ENCODE assay signal across 28 mouse cellular contexts in genomic region chr7:44615309-44615708, GRCm38 (mm10). TPM values are rescaled to one million over a fixed set of nuclear protein-coding genes. Genes with fewer than 3 reads are reported as not detected.
DNase-seq lines count a peak whose midpoint lies in the region; ATAC-seq and TF ChIP-seq lines count a peak whose summit lies in the region.
"Had no signal": no experiment of that assay in that cellular context is flagged by ENCODE, and none has a peak within 500 bp of the region (broad histone marks: within the 10 kb centered on the region; RNA-seq: fewer than 3 reads in every experiment).

No protein-coding gene starts in this region.

- no peak for TF ChIP-seq CTCF in thymus, adult 2 months (IDR thresholded peaks at IDR 0.05; ENCODE audit: borderline replicate concordance, control insufficient read depth, extremely low read depth, insufficient read depth, low read length, poor library complexity)

- H3K9ac ChIP-seq in hindbrain, embryonic 11.5 days (ENCODE audit: low read depth, low read length): no peak overlapping the region
- no peak overlapping the region for H3K9ac ChIP-seq in hindbrain, embryonic 13.5 days
- no peak overlapping the region for H3K9ac ChIP-seq in hindbrain, embryonic 12.5 days
- H3K9ac ChIP-seq: forebrain, embryonic 13.5 days; heart, embryonic 15.5 days; limb, embryonic 12.5 days; liver, embryonic 15.5 days; lung, embryonic 15.5 days had no signal

- 16% methylated on average over 10 of the region's 10 CpGs for WGBS in hindbrain, embryonic 11.5 days
- WGBS in hindbrain, embryonic 13.5 days: 12% methylated on average over 10 of the region's 10 CpGs
- WGBS in hindbrain, embryonic 12.5 days: 14% methylated on average over 10 of the region's 10 CpGs
- 14% methylated on average over 10 of the region's 10 CpGs for WGBS in thymus, adult 2 months

- TF ChIP-seq POLR2A in thymus, adult 2 months (IDR thresholded peaks at IDR 0.05; ENCODE audit: control insufficient read depth, extremely low read depth, insufficient read depth, low read length, poor library complexity): no peak

- H3K27ac ChIP-seq in hindbrain, embryonic 11.5 days (ENCODE audit: low read depth, low read length): no peak overlapping the region
- no peak overlapping the region for H3K27ac ChIP-seq in hindbrain, embryonic 13.5 days
- no peak overlapping the region for H3K27ac ChIP-seq in hindbrain, embryonic 12.5 days
- no peak overlapping the region for H3K27ac ChIP-seq in thymus, adult 2 months (ENCODE audit: control insufficient read depth, insufficient read depth, low read length)
- H3K27ac ChIP-seq: forebrain, embryonic 13.5 days; heart, embryonic 10.5 days; heart, embryonic 15.5 days; left cerebral cortex, adult 2 months; limb, embryonic 12.5 days; liver, embryonic 15.5 days had no signal

- H3K36me3 ChIP-seq in hindbrain, embryonic 11.5 days (ENCODE audit: control insufficient read depth, insufficient read depth, low read length): no peaks in the 10 kb centered on the region
- H3K36me3 ChIP-seq in hindbrain, embryonic 13.5 days: no peaks in the 10 kb centered on the region
- H3K36me3 ChIP-seq in hindbrain, embryonic 12.5 days: no peaks in the 10 kb centered on the region
- H3K36me3 ChIP-seq in thymus, adult 2 months (ENCODE audit: control insufficient read depth, insufficient read depth, low read length): no peaks in the 10 kb centered on the region
- H3K36me3 ChIP-seq: heart, embryonic 10.5 days; heart, embryonic 15.5 days; limb, embryonic 12.5 days; liver, embryonic 15.5 days had no signal

- H3K9me3 ChIP-seq in hindbrain, embryonic 11.5 days (ENCODE audit: control insufficient read depth, low read length): no peaks in the 10 kb centered on the region
- H3K9me3 ChIP-seq in hindbrain, embryonic 13.5 days: peaks cover 8% of the 10 kb centered on the region
- 0 out of 2 replicates have a peak, but pooled peaks cover 5% of the 10 kb centered on the region for H3K9me3 ChIP-seq in hindbrain, embryonic 12.5 days (replicated peaks)
- H3K9me3 ChIP-seq: heart, embryonic 15.5 days; liver, embryonic 15.5 days; lung, embryonic 15.5 days had no signal

- no peak overlapping the region for H3K4me3 ChIP-seq in hindbrain, embryonic 11.5 days (ENCODE audit: low read depth, low read length)
- no peak overlapping the region for H3K4me3 ChIP-seq in hindbrain, embryonic 13.5 days
- no peak overlapping the region for H3K4me3 ChIP-seq in hindbrain, embryonic 12.5 days
- H3K4me3 ChIP-seq in thymus, adult 2 months (ENCODE audit: control insufficient read depth, insufficient read depth, low read length): no peak overlapping the region
- H3K4me3 ChIP-seq: erythroblast, embryonic 14.5 days; forebrain, embryonic 13.5 days; heart, embryonic 10.5 days; heart, embryonic 15.5 days; left cerebral cortex, adult 2 months; limb, embryonic 12.5 days; liver, embryonic 15.5 days; lung, embryonic 15.5 days; myocyte had no signal

- H3K4me1 ChIP-seq in hindbrain, embryonic 11.5 days (replicated peaks; ENCODE audit: control insufficient read depth, insufficient read depth, low read length): no peaks in the 10 kb centered on the region
- peaks cover 11% of the 10 kb centered on the region for H3K4me1 ChIP-seq in hindbrain, embryonic 13.5 days (replicated peaks)
- peaks cover 3% of the 10 kb centered on the region; the same call in 1 of the 2 replicates for H3K4me1 ChIP-seq in hindbrain, embryonic 12.5 days
- H3K4me1 ChIP-seq in thymus, adult 2 months (replicated peaks; ENCODE audit: control insufficient read depth, insufficient read depth, low read length): no peaks in the 10 kb centered on the region
- H3K4me1 ChIP-seq: heart, embryonic 15.5 days; limb, embryonic 12.5 days; liver, embryonic 15.5 days had no signal

- DNase-seq in cerebellum, adult 11-12 months: peak; percentile 59
- DNase-seq in hindbrain, embryonic 11.5 days (ENCODE audit: low spot score): peak; percentile 12
- DNase-seq in thymus, adult 2 months: no peak
- no peak for DNase-seq in embryo, embryonic 11 days
- DNase-seq: adrenal gland, postnatal 14 days; gastrocnemius, postnatal 14 days; heart, postnatal 36 days; kidney, adult 11 months; kidney, postnatal 14 days; retina, postnatal 1 day; right cerebral cortex, postnatal 14 days; thymus, postnatal 14 days had no signal

- peaks cover 6% of the 10 kb centered on the region for H3K27me3 ChIP-seq in hindbrain, embryonic 11.5 days (ENCODE audit: control insufficient read depth, insufficient read depth, low read length)
- H3K27me3 ChIP-seq in hindbrain, embryonic 13.5 days: peaks cover 44% of the 10 kb centered on the region
- H3K27me3 ChIP-seq in hindbrain, embryonic 12.5 days: peaks cover 30% of the 10 kb centered on the region
- peaks cover 2% of the 10 kb centered on the region; the same call in 1 of the 2 replicates for H3K27me3 ChIP-seq in thymus, adult 2 months (ENCODE audit: control insufficient read depth, insufficient read depth, low read length)
- H3K27me3 ChIP-seq: CH12.LX had no signal

- no peak overlapping the region for H3K4me2 ChIP-seq in hindbrain, embryonic 11.5 days (replicated peaks; ENCODE audit: low read depth, low read length)
- H3K4me2 ChIP-seq in hindbrain, embryonic 13.5 days: no peak overlapping the region
- 0 out of 2 replicates have a peak overlapping the region, but pooled peaks have one; percentile 2 for H3K4me2 ChIP-seq in hindbrain, embryonic 12.5 days (replicated peaks)
- H3K4me2 ChIP-seq: forebrain, embryonic 13.5 days; heart, embryonic 15.5 days; limb, embryonic 12.5 days; liver, embryonic 15.5 days; lung, embryonic 15.5 days; midbrain, embryonic 11.5 days had no signal

- ATAC-seq in cerebellum, adult (ENCODE audit: insufficient number of reproducible peaks, low FRiP score, low TSS enrichment): no peak
- no peak for ATAC-seq in hindbrain, embryonic 11.5 days (ENCODE audit: low FRiP score)
- no peak for ATAC-seq in hindbrain, embryonic 13.5 days (ENCODE audit: low FRiP score)
- no peak for ATAC-seq in hindbrain, embryonic 12.5 days (ENCODE audit: low FRiP score)
- ATAC-seq: forebrain, embryonic 13.5 days; inflammation-experienced regulatory T-cells, adult 6 months had no signal

RNA-seq across cellular contexts. Expression of gene Kcnc3, which starts 24.8 kb away (rescaled TPM):
- 1.4 and 2.1 TPM in 2 replicates for polyA plus RNA-seq in hindbrain, embryonic 11.5 days (2014; fragmentation: Nextera tagmentation; extraction: Ambion mirVana)
- 4.4 and 5.0 TPM in 2 replicates for polyA plus RNA-seq in hindbrain, embryonic 13.5 days (2015; fragmentation: Nextera tagmentation; extraction: Ambion mirVana)
- 3.4 and 3.8 TPM in 2 replicates for polyA plus RNA-seq in hindbrain, embryonic 12.5 days (2016; fragmentation: Nextera tagmentation; extraction: Ambion mirVana)
- polyA plus RNA-seq in thymus, adult 2 months (2012; rRNA removed): 0.82 and 1.0 TPM in 2 replicates
- polyA plus RNA-seq: inflammation-experienced regulatory T-cells, adult 6 months had no signal

RNA-seq across cellular contexts. Expression of gene Napsa, which starts 43.1 kb away (rescaled TPM):
- 0.28 and 0.66 TPM in 2 replicates for polyA plus RNA-seq in hindbrain, embryonic 11.5 days (2014; fragmentation: Nextera tagmentation; extraction: Ambion mirVana)
- polyA plus RNA-seq in hindbrain, embryonic 13.5 days (2015; fragmentation: Nextera tagmentation; extraction: Ambion mirVana): 1.1 and 1.7 TPM in 2 replicates
- 0.87 and 1.2 TPM in 2 replicates for polyA plus RNA-seq in hindbrain, embryonic 12.5 days (2016; fragmentation: Nextera tagmentation; extraction: Ambion mirVana)
- 28.0 and 32.0 TPM in 2 replicates for polyA plus RNA-seq in thymus, adult 2 months (2012; rRNA removed)
- polyA plus RNA-seq: C2C12, myocyte had no signal

RNA-seq across cellular contexts. Expression of gene Myh14, which starts 55.3 kb away (rescaled TPM):
- polyA plus RNA-seq in hindbrain, embryonic 11.5 days (2014; fragmentation: Nextera tagmentation; extraction: Ambion mirVana): 1.9 and 2.3 TPM in 2 replicates
- polyA plus RNA-seq in hindbrain, embryonic 13.5 days (2015; fragmentation: Nextera tagmentation; extraction: Ambion mirVana): 1.9 and 2.3 TPM in 2 replicates
- polyA plus RNA-seq in hindbrain, embryonic 12.5 days (2016; fragmentation: Nextera tagmentation; extraction: Ambion mirVana): 3.9 and 4.3 TPM in 2 replicates
- polyA plus RNA-seq in thymus, adult 2 months (2012; rRNA removed): 1.9 and 3.7 TPM in 2 replicates
- polyA plus RNA-seq: inflammation-experienced regulatory T-cells, adult 6 months had no signal

Comparison
In these comparisons a context has a peak if more than half of its experiments do, and no peak if none do; other contexts are left out.
1. DNase-seq: peak in cerebellum, adult 11-12 months (single experiment) and hindbrain, embryonic 11.5 days (single experiment); none in thymus, adult 2 months (single experiment) and embryo, embryonic 11 days (single experiment).
2. RNA of gene Napsa, which starts 43.1 kb away (polyA plus RNA-seq): 28.0 to 32.0 TPM in thymus, adult 2 months; 1.1 to 1.7 TPM in hindbrain, embryonic 13.5 days, 0.87 to 1.2 TPM in hindbrain, embryonic 12.5 days and 0.28 to 0.66 TPM in hindbrain, embryonic 11.5 days; every median in the first group is over 10 times any median in the second.